Mouse (Mus musculus) midbrain, embryonic 11.5 days (tissue): Measurements from ENCODE around the gene Slc12a7. TPM values are rescaled to one million over a fixed set of nuclear protein-coding genes. Genes with fewer than 3 reads are reported as not detected.

ENCODE experiments used
- ATAC-seq: fragments of 200-750 bp; cut with Nextera tagmentation; 2 replicates; pipeline ENCODE4 v1.8.0; 2017; ENCODE audit warnings: moderate TSS enrichment, moderate library complexity; ENCODE audit not compliant: low FRiP score
- DNase-seq: peaks from one replicate; pipeline ENCODE4 v3.0.0; 2015; ENCODE audit warnings: low spot score; ENCODE audit errors: missing footprints
- H3K27ac ChIP-seq: fragments of 300-500 bp; sonication (generic); 2 replicates; pipeline ENCODE4 v1.5.1; 2014; ENCODE audit warnings: low read depth, low read length
- H3K27me3 ChIP-seq: fragments of 300-500 bp; sonication (generic); 2 replicates; pipeline ENCODE4 v1.6.1; 2014; ENCODE audit warnings: mild to moderate bottlenecking, low read length, moderate library complexity, mixed read lengths; ENCODE audit not compliant: control insufficient read depth, insufficient read depth
- H3K36me3 ChIP-seq: fragments of 300-500 bp; sonication (generic); 2 replicates; pipeline ENCODE4 v1.6.1; 2014; ENCODE audit warnings: mild to moderate bottlenecking, low read length, moderate library complexity, mixed read lengths; ENCODE audit not compliant: control insufficient read depth, insufficient read depth
- H3K4me1 ChIP-seq: fragments of 300-500 bp; sonication (generic); 2 replicates; pipeline ENCODE4 v1.6.1; 2014; ENCODE audit warnings: low read length; ENCODE audit not compliant: control insufficient read depth, insufficient read depth
- H3K4me2 ChIP-seq: fragments of 300-500 bp; sonication (generic); 2 replicates; pipeline ENCODE4 v1.6.1; 2014; ENCODE audit warnings: mild to moderate bottlenecking, moderate library complexity
- H3K4me3 ChIP-seq: fragments of 300-500 bp; sonication (generic); 2 replicates; pipeline ENCODE4 v1.5.1; 2014; ENCODE audit warnings: low read depth, low read length
- H3K9ac ChIP-seq: fragments of 300-500 bp; sonication (generic); 2 replicates; pipeline ENCODE4 v1.6.1; 2014; ENCODE audit warnings: low read length
- H3K9me3 ChIP-seq: fragments of 300-500 bp; sonication (generic); 2 replicates; pipeline ENCODE4 v1.6.1; 2016; ENCODE audit warnings: low read length; ENCODE audit not compliant: control insufficient read depth
- WGBS: fragments of 180-500 bp; shearing (Covaris S2); extraction: QIAGEN DNeasy Blood & Tissue Kit; methylation state at CpG from one replicate; pipeline ENCODE4 v1.1.7; 2014; 5-methylcytosine and 5-hydroxymethylcytosine counted together
- polyA plus RNA-seq: library from polyadenylated mRNA; unstranded; fragments of >200 nt; fragmentation: Nextera tagmentation; extraction: Ambion mirVana; gene quantifications from 2 replicates; pipeline ENCODE4 v1.2.1, GENCODE M21; 2014

Slc12a7 gene
- polyA plus RNA-seq: 34.3 and 38.2 TPM in 2 replicates

- H3K36me3 ChIP-seq: no peaks in the 10 kb centered on the region
- peak within 1 kb of the TSS; percentile 32 for H3K4me3 ChIP-seq
- H3K4me1 ChIP-seq: peaks cover 2% of the 10 kb centered on the region; the same call in 1 of the 2 replicates
- no peak within 1 kb of the TSS for H3K27ac ChIP-seq
- WGBS: 4% methylated on average over 43 of the region's 48 CpGs
- peak within 1 kb of the TSS; percentile 39 for H3K9ac ChIP-seq
- H3K9me3 ChIP-seq: no peaks in the 10 kb centered on the region
- ATAC-seq (peak; percentile 82), DNase-seq (peak; percentile 89)
- peak within 1 kb of the TSS; percentile 59 for H3K4me2 ChIP-seq
- peaks cover 12% of the 10 kb centered on the region for H3K27me3 ChIP-seq
Observed at GRCm38 (mm10) chr13:73732742-73733700, at the start of gene Slc12a7. Gene Slc12a7, plus strand, starts transcription at chr13:73733094.

- no peak overlapping the region for H3K9ac ChIP-seq
- no peaks in the 10 kb centered on the region for H3K9me3 ChIP-seq
- no peak for ATAC-seq
- no peak overlapping the region for H3K4me2 ChIP-seq
- DNase-seq: no peak
- H3K4me1 ChIP-seq: no peaks in the 10 kb centered on the region
- H3K36me3 ChIP-seq: no peaks in the 10 kb centered on the region
- H3K4me3 ChIP-seq: no peak overlapping the region
- WGBS: 86% methylated on average over 11 of the region's 11 CpGs
- H3K27ac ChIP-seq: no peak overlapping the region
- no peaks in the 10 kb centered on the region for H3K27me3 ChIP-seq
Observed at GRCm38 (mm10) chr13:73683682-73684081, 49.2 kb upstream of the Slc12a7 start.

GRCm38 (mm10) chr13:73684412-73684811 is 48.5 kb upstream of the Slc12a7 start:
- WGBS: 68% methylated on average over 1 of the region's 1 CpGs
- no peak overlapping the region for H3K4me3 ChIP-seq
- H3K27me3 ChIP-seq: no peaks in the 10 kb centered on the region
- no peak overlapping the region for H3K4me2 ChIP-seq
- H3K9ac ChIP-seq: no peak overlapping the region
- H3K36me3 ChIP-seq: no peaks in the 10 kb centered on the region
- no peaks in the 10 kb centered on the region for H3K4me1 ChIP-seq
- DNase-seq (no peak), ATAC-seq (no peak)
- H3K27ac ChIP-seq: no peak overlapping the region
- no peaks in the 10 kb centered on the region for H3K9me3 ChIP-seq

GRCm38 (mm10) chr13:73685502-73685901 is 47.4 kb upstream of the Slc12a7 start:
- no peak overlapping the region for H3K4me3 ChIP-seq
- no peak overlapping the region for H3K27ac ChIP-seq
- H3K9me3 ChIP-seq: no peaks in the 10 kb centered on the region
- H3K4me2 ChIP-seq: no peak overlapping the region
- DNase-seq: no peak
- ATAC-seq: no peak
- no peaks in the 10 kb centered on the region for H3K27me3 ChIP-seq
- no peaks in the 10 kb centered on the region for H3K4me1 ChIP-seq
- WGBS: 91% methylated on average over 6 of the region's 6 CpGs
- no peaks in the 10 kb centered on the region for H3K36me3 ChIP-seq
- H3K9ac ChIP-seq: no peak overlapping the region

GRCm38 (mm10) chr13:73687601-73688000 is 45.3 kb upstream of the Slc12a7 start:
- ATAC-seq: no peak
- DNase-seq: no peak
- Histone ChIP-seq H3K36me3 (no peaks in the 10 kb centered on the region), H3K27me3 (no peaks in the 10 kb centered on the region), H3K9me3 (no peaks in the 10 kb centered on the region), H3K27ac (no peak overlapping the region), H3K4me2 (no peak overlapping the region), H3K4me1 (no peaks in the 10 kb centered on the region), H3K4me3 (no peak overlapping the region), H3K9ac (no peak overlapping the region)
- 76% methylated on average over 3 of the region's 3 CpGs for WGBS

GRCm38 (mm10) chr13:73688934-73689333 is 44.0 kb upstream of the Slc12a7 start:
- 85% methylated on average over 4 of the region's 4 CpGs for WGBS
- Histone ChIP-seq H3K27me3 (no peaks in the 10 kb centered on the region), H3K36me3 (no peaks in the 10 kb centered on the region), H3K9me3 (no peaks in the 10 kb centered on the region), H3K4me2 (no peak overlapping the region), H3K9ac (no peak overlapping the region), H3K27ac (no peak overlapping the region), H3K4me3 (no peak overlapping the region), H3K4me1 (no peaks in the 10 kb centered on the region)
- no peak for DNase-seq
- no peak for ATAC-seq

- 31% methylated on average over 10 of the region's 10 CpGs for WGBS
- no peak overlapping the region for H3K4me2 ChIP-seq
- peak; percentile 94 for DNase-seq
- H3K9ac ChIP-seq: no peak overlapping the region
- H3K36me3 ChIP-seq: no peaks in the 10 kb centered on the region
- no peak overlapping the region for H3K4me3 ChIP-seq
- no peaks in the 10 kb centered on the region for H3K27me3 ChIP-seq
- H3K27ac ChIP-seq: no peak overlapping the region
- peak; percentile 85 for ATAC-seq
- H3K4me1 ChIP-seq: no peaks in the 10 kb centered on the region
- H3K9me3 ChIP-seq: no peaks in the 10 kb centered on the region
Observed at GRCm38 (mm10) chr13:73692249-73692868, 40.5 kb upstream of the Slc12a7 start.

- Histone ChIP-seq H3K27me3 (no peaks in the 10 kb centered on the region), H3K9me3 (no peaks in the 10 kb centered on the region), H3K27ac (no peak overlapping the region), H3K36me3 (no peaks in the 10 kb centered on the region), H3K9ac (no peak overlapping the region), H3K4me3 (no peak overlapping the region), H3K4me1 (no peaks in the 10 kb centered on the region), H3K4me2 (no peak overlapping the region)
- 71% methylated on average over 2 of the region's 2 CpGs for WGBS
- ATAC-seq: no peak
- DNase-seq: no peak
Observed at GRCm38 (mm10) chr13:73693333-73693732, 39.6 kb upstream of the Slc12a7 start.

- Histone ChIP-seq H3K27ac (no peak overlapping the region), H3K9ac (no peak overlapping the region), H3K36me3 (no peaks in the 10 kb centered on the region), H3K4me3 (no peak overlapping the region), H3K27me3 (no peaks in the 10 kb centered on the region), H3K4me2 (no peak overlapping the region), H3K4me1 (no peaks in the 10 kb centered on the region), H3K9me3 (no peaks in the 10 kb centered on the region)
- DNase-seq (no peak), ATAC-seq (no peak)
- WGBS: 78% methylated on average over 1 of the region's 1 CpGs
Observed at GRCm38 (mm10) chr13:73694972-73695371, 37.9 kb upstream of the Slc12a7 start.
